Mouse (Mus musculus): Measurements from ENCODE around the gene Slc51a. TPM values are rescaled to one million over a fixed set of nuclear protein-coding genes. Genes with fewer than 3 reads are reported as not detected.
"Not testable (repeated sequence)": the region's sequence is repeated elsewhere in the genome, so short reads cannot be mapped to it uniquely, and the experiment has no call there.

The Slc51a gene
- total RNA-seq, 2 experiments from 2014 or later: 0.04 TPM; not detected in 1

DNA sequence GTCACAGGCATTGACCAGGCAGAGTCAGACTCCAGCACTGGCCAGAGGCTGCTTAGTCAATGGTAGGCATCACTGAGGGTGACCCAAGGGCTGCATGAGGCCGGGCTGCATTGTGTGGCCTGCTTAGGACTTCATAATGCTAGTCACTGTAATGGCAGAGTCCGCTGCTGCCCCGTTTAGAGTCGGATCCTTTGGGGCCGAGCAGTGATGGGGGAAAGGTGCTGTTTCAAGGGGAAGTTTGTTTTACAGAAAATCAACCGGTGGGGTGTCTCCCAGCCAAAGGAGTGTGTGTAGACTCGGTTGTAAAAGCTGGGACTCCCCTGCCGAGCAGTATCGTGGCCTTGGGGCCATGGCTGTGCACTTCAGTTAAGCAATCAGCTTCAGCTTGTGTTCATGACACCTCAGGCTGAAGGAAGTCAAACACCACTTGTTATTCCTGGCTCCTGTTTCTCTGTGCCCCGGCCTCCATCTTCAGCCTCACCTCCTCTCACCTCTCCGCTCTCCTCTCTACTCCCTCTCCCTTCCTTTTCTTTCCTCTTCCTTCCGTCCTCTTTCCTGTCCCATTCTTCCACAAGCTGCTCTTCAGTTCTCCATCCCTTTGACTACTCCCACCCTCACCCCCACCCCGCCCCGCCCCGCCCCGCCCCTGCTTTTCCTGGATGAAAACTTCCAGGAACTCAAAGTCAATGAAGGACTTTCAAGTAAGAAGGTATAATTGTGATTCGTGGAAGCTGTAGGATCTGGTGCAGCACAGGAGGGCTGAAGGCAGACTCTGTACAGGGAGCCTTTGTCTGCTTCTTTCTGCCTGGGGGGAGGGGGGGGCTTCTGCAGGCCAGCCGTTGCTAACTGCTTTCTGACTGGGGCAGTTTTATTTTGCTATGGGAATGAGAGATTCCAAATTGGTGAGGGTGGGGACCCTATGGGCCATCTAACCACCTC is 23.0 kb upstream of the Slc51a start:
- no peak for ATAC-seq (replicated peaks; ENCODE audit: poor library complexity)

DNA sequence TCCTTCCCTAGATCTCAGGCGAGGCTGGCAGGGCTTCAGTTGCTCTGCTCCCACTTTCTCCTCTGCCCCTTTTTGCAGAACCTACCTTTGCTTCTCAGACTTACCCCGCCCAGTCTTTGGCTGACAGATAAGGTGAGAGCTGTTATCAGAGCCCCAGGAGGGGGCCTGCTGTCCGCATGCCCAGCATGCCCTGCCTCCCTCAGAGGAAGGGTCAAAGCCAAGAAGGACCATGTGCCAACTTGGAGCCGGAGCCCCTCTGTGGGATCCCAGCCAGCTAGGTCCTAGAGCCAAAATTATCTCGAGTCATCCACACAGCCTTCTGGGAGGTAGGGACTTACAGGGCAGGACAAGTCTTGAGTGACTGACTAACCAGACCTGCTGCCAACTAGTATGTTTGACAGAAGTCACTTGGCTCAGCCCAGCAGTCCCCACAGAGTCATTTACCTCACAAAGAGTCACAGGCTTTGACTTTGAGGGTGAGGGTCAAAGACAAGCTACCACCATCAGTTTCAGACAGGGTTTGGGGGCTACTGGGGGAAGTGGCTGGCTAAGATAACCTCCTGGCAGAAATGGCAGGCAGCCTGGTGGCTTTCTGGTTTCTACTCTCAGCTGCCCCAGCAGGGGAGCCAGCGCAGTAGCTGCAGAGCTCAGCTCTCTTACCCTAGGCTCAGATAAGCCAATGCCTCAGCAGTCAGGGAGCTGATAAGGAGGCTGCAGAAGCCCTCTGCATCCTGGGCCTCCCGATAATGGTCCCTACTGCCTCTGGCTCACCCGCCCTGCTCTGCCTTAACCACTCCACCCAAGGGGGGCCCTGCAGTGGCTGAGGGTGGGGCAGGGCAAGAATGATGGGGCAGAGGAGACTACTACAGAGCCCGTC is 21.6 kb upstream of the Slc51a start:
- ATAC-seq (replicated peaks; ENCODE audit: poor library complexity): peak; percentile 85

DNA sequence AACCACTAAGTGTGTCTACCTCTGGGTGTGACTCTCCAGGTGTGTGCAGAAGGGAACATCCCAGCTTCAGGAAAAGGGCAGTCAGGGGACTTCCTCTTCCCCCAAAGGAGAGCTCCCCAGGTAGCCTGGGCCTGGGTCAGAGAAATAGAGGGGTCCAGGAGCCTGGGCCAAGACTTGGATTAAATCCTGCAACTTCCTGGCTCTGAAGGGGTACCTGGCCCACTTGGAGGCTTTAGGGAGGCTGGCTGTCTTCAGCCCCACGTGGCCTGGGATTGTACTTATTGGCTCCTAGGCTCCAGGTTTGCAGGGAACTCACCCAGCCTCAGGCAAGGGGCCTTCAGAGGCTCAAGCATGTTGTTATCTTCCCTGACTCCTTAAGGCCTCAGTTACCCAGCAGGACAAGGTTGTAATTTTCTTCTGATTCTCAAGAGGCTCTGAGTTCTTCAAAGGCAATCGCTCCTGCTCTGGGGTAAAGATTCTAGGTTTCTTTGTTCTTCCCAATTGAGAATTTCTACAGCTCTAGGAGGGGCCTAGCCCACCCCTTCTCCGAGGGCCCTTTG is 20.9 kb upstream of the Slc51a start:
- 0 out of 2 replicates have a peak, but pooled peaks have one; percentile 1 for ATAC-seq (replicated peaks; ENCODE audit: poor library complexity)

DNA sequence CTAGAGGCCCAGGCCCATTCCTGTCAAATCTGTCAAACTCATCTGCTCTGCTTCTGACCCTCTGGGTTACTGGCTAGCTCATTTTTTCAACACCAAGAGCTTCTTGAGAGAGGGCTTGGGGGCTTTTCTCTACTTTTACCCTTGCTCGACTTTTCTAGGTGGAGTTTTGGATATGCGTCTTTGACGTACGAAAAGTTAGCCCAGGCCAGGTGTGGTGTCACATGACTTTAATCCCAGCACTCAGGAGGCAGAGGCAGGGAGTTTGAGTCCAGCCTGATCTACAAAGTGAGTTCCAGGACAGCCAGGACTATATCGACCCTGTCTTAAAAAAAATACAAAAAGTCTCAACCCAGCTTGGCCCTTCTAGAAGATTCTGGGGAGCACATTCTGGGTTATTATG is 20.4 kb upstream of the Slc51a start:
- ATAC-seq (replicated peaks; ENCODE audit: poor library complexity): no peak

DNA sequence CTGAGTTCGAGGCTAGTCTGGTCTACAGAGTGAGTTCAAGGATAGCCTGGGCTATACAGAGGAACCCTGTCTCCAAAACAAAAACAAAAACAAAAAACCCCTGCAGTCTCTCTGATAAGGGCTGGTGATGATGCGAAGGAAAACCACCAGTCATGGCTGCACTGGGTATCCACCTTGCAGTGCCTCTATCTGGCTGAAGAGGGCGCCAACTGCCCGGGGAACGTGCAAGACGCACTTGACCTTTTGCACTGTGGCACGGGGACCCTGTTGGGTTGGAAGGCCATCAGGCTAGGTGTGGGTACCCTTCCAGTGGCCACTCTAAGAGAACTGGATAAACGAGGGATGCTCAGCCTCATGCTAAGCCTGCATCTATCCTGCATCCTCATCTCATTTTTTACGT is 19.7 kb upstream of the Slc51a start:
- peak; percentile 53 for ATAC-seq (replicated peaks; ENCODE audit: poor library complexity)

DNA sequence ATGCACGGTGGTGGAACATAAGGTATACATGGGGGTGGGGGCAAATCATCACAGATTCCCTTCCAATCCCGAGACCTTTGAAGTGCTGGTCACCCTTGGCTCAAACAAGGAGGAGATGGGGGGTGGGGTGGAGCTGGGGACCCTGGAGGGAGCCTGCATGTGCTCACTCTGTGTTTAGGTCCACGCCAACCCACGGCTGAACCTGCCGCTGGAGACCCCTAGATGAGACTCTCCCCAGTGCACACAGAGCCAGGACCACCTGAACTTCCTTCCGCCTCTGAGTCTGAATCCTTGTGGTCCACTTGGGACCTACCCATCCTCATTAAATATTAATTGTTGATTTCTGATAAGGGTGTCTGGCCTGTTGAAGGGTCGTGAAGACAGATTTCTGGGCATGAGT is 19.2 kb upstream of the Slc51a start:
- no peak for ATAC-seq (replicated peaks; ENCODE audit: poor library complexity)

DNA sequence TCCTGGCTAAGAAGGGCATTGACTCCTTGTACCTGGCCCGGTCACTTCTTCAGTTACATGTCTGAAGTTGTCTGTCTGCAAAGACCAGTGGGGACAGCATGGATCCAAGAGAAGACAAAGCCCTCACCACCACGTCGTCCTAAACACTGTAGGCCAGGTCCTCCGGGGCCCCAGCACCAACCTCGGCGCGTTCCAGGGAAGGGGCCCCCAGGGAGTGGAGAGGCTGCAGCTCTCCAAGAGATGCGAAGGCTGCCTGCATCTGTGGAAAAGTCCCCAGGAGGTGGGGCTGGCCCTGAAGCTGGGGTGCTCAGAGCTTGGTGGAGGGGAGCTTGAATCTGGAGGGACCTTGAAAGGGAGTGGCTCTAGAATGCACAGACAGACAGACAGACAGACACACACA is 18.6 kb upstream of the Slc51a start:
- no peak for ATAC-seq (replicated peaks; ENCODE audit: poor library complexity)

DNA sequence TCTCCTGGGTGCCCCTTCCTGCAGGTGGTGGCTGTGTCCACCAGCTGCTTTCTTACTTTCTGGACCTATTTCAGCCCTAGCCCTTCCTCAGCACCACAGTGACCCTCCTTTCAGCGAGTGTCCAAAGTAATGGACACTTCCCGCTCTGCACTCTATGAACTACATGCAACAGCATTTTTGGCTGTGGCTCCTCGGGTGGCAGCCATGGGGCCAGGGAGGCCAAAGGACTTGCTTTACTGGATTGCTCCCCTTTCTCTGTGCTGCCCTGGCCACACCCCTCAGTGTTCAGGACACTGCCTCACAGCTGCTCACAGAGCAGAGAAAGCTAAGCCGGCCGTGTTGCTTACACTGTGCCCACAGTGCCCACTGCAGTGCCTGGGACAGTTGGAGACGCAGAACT is 16.0 kb upstream of the Slc51a start:
- ATAC-seq (replicated peaks; ENCODE audit: poor library complexity): no peak

DNA sequence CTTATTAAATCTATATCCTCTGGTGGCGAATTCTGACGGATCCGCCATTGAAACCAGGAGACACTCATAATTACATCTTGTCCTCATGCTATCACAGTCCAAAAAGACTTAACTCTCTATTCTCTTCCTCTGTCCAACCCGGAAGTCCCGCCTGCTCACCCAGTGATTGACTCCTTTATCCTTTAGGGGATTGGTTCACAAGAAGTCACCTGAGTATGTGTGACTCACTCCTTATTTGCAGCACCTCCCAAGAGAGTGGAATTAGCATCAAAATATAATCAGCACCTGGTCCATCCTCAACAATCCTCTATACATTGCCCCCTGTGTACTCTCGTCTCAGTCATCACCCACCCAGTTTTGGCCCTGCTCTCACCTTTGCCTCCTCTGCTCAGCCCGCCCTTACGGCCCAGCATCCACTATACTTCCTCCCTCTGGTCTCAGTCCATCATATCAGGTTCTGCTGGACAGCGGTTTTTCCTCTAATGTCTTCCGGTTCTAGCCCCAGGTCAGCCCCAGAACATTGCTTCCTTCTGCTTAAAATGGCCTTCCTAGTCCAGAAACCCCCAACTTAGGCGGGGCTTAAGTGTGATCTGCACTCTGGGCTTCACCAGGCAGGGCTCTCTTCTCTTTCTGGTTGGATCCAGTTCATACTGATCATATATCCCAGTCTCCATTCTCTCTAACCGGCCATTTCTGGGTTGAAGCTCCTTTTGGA is 15.1 kb upstream of the Slc51a start:
- no peak for ATAC-seq (replicated peaks; ENCODE audit: poor library complexity)

DNA sequence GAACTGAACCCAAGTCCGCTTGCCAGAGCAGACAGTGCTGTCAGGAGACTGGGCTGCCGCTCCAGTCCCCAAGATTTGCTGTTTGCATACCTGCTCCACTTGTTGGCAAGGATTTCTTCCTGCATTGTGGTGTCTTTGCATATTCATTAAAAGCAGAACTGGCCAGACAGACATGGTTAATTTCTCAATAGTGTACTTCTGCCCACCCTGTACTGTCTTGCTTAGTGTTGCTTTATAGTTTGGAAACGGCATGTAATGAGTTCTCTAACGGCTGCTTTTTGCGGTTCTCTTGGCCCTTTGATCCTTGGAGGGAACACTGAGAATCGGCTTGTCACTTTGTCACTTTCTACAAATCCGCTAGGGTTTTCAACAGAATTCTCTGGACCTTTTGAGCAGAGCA is 13.8 kb upstream of the Slc51a start:
- ATAC-seq (replicated peaks; ENCODE audit: poor library complexity): peak; percentile 72

DNA sequence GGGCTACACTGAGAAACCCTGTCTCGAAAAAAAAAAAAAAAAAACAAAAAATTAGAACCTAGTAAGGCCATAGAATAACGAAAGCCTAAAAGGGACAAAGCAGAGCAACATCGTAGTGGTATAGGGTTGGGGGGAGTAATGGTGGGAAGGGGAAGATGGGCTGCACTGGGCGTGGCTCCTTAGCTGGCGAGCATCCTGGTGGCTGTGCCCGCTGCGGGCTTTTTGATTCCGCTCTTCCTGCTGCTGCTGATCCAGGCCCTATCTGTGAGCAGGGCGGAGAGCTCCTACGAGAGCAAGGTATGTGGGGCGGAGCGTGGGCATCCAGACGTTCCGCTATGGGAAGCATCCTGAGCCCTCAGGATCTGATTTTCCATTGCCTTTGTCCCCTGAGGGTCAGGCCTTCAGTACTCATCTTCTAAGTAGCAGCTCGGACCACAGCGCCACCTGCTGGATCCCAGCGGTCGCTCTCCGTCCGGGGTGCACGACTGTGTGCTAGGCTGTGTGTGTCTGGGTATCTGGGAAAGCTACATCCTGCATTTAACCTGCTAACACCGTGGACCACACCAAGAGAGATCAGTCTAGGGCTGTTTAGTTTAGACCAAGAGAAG is 11.9 kb upstream of the Slc51a start:
- ATAC-seq (replicated peaks; ENCODE audit: poor library complexity): peak; percentile 92

DNA sequence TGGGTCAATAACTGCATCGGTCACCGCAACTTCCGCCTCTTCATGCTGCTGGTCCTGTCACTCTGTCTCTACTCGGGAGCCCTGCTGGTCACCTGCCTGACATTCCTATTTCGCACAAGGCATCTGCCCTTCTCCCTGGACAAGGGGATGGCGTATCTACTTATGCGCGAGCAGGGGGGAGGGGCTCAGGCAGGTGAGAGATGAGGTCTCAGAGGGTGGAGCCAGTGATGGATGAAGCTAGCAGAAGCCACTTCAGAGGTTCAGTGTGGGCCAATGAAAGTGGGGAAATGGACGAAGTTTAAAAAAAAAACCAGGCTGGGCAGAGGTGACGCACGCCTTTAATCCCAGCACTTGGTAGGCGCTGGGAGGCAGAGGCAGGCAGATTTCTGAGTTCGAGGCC is 11.3 kb upstream of the Slc51a start:
- ATAC-seq (replicated peaks; ENCODE audit: poor library complexity): no peak

DNA sequence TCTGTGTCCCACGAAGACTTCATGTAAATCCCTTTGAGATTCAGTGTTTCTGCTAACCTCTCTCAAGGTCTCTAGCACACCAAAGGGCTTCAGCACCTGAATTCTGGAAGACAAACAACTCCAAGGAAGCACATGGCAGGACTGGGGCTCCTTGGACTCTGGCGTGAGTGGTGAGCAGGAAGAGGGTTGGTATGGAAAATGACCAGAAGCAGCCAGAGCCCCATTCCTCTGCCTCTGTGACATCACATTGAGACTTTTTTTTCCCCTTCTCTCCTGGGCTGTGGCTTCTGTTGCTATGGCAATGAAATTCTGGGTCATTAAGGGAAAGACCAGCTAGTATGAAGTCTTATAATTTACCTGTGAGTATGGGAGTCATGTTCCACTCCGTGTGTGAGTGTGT is 8.3 kb upstream of the Slc51a start, which contains the start of gene Zdhhc19:
TSS of gene Zdhhc19 (plus strand) at position 301 of the 400 bp plus-strand sequence.
- no peak for ATAC-seq (replicated peaks; ENCODE audit: poor library complexity)

DNA sequence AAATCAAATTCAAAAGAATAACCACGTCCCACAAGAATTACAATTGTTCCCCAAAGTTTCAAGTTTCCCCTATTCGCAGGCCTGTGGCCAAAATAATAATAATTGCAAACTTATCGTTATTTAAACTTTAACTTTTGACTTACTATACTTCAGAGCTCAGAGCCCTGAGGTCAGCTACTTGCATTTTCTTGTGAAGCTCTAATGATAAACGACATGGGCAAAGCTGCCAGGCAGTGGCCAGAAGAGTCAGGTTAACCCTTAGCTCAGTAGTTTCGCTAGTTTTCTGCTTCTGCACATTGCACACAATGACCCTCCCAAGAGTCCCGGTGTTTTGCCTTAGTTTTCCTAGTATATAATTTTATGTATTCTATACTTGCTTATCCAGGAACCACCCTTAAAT is 6.7 kb upstream of the Slc51a start:
- ATAC-seq (replicated peaks; ENCODE audit: poor library complexity): not testable (repeated sequence)

DNA sequence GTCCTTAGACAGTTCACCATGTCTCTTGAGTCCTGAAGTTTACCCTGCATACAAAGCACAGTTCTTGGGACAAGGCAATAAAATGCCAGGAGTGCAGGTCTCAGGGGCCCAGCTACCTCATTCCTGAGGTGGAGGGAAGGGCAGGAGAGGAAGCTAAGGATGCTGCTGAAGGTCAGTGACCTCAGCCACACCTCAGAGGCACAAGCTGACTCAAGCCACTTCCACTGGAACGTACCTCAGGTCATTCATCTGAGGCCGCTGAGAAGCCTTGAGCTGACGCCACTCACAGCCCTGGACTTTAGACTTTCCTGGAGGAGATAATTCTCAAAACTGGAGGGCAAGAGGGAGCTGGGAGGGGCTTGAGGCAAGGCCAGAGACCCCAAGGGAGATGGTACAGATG is 1.3 kb upstream of the Slc51a start:
- ATAC-seq (replicated peaks; ENCODE audit: poor library complexity): no peak

DNA sequence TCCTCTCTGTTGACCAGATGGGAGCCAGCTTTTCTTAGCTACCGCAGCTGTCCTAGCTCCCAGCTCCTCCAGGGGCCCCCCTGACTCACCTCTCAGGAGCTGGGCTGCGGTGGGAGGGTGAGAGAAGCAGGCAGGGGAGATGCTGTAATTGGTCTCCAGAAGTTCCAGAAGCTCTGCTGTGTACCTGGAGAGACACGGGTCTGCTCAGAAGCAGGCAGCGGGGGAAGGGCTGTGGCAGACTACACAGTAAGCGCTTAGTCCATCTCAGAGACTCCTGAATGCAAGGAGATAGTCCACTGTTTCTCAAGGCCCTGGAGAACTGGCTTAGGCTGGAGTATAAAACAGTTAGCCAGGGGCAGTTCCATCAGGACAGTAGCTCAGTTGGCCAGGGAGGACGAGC is 1.6 kb downstream of the Slc51a start:
- no peak for ATAC-seq (replicated peaks; ENCODE audit: poor library complexity)

DNA sequence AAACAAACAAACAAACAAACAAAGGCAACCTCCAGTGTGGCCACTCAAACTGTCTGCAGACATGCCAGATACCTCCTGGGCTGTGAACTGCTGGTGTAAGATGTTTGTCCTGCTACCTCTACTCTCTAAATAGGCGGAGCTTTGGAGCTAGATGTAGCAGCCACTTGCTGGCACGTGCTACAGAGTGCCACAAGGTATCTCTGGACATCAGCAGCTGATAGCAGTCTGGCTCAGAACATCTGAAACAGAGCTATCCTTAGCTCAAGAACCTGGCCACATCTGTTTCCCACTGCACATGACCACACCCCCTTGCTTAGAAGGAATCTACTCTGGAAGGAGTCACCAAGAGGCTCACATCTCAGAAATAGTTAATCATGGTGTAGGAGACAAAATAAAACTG is 2.5 kb downstream of the Slc51a start:
- ATAC-seq (replicated peaks; ENCODE audit: poor library complexity): 0 out of 2 replicates have a peak, but pooled peaks have one; percentile 15

DNA sequence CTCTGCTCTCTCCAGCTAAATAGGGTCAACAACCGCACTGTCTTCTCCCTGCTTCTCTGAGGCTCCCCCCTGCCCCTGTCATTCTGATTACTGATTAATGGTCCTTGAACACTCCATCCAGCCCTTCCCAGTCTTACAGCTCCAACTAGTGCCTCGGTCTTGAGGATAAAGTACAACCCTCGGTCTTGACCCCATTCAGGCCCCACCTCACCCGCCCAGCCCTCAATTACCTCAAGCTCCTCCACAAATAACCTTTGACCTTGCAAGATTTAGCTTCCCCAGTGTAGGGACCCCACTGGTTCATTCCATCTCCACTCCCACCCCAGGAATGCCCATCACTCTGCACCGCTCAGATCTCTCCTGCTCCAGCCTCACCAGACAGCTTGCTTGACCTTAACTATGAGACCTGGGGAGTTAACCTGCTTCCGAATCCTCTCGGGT is 3.2 kb downstream of the Slc51a start:
- ATAC-seq (replicated peaks; ENCODE audit: poor library complexity): no peak

DNA sequence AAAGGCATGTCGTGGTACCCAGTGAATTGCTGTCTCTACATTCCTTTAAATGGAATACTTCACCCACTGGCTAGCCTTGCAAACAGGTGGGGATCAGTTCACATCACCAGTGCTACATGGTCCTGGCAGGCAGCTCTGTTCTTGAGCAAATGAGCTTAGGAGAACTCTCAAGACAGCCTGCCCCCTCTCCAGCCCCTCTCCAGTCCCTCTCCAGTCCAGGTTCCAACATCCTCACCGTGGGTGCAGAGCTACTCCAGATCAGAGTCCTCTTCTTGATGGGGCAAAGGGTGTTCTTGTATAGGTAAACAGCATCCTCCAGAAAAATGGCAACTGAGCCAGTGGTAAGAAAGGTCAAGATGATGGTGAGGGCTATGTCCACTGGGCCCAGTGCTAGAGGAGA is 8.3 kb downstream of the Slc51a start:
- ATAC-seq (replicated peaks; ENCODE audit: poor library complexity): no peak

DNA sequence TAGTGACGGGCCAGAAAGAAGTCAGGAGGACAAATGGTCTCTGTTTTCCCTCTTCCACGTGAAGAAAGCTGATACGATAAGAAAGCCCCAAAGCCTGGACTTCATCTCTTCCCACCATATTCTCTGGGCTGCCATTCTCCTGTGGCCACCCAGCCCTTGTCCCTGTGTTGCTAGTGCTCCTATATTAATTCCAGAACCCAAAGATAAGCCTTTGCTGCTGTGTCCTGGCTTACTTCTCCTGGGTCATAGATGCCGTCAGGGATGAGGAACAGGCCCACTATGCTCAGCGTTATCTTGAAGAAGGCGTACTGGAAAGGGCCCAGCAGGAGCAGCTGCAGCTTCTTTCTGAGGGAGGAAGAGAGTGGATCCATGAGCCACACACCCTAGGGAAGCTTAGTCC is 10.4 kb downstream of the Slc51a start:
- ATAC-seq (replicated peaks; ENCODE audit: poor library complexity): no peak
